Mouse (Mus musculus) liver, adult 10 weeks (tissue): ENCODE results near the gene Pidd1. TPM values are rescaled to one million over a fixed set of nuclear protein-coding genes. Genes with fewer than 3 reads are reported as not detected.

ENCODE experiments used
- polyA plus RNA-seq: library from polyadenylated mRNA; stranded (reverse); fragments of 350-450 nt; fragmentation: Illumina TruSeq; extraction: RNeasy Lipid Tissue Mini Kit (QIAGEN cat#74804); gene quantifications from one replicate; pipeline ENCODE4 v1.2.3, GENCODE M21; 2014; ENCODE audit warnings: low read depth, low replicate concordance

Gene Pidd1
- polyA plus RNA-seq = 0.11 TPM

DNA sequence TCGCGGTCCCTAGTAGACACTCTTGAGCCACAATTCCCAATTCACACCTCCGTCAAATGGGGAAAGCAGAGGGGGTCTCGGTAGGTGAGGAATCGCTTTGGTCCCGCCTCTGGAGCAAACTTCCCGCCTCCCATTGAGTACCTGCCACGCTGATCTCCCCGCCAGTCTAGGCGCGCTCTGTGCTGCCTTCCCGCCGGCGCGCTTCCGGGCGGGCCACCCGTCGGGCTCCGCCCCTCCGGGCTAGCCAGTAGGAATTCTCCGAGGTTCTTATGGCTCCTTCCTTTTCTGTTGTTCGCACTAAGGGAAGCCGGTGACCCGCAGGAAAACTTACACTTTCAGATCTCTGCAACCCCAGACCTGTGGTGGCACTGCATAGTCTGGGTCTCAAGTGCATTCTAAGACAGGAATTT, at the start of gene Pidd1:
TSS of gene Pidd1 (minus strand) at position 198 of the 410 bp plus-strand sequence.

DNA sequence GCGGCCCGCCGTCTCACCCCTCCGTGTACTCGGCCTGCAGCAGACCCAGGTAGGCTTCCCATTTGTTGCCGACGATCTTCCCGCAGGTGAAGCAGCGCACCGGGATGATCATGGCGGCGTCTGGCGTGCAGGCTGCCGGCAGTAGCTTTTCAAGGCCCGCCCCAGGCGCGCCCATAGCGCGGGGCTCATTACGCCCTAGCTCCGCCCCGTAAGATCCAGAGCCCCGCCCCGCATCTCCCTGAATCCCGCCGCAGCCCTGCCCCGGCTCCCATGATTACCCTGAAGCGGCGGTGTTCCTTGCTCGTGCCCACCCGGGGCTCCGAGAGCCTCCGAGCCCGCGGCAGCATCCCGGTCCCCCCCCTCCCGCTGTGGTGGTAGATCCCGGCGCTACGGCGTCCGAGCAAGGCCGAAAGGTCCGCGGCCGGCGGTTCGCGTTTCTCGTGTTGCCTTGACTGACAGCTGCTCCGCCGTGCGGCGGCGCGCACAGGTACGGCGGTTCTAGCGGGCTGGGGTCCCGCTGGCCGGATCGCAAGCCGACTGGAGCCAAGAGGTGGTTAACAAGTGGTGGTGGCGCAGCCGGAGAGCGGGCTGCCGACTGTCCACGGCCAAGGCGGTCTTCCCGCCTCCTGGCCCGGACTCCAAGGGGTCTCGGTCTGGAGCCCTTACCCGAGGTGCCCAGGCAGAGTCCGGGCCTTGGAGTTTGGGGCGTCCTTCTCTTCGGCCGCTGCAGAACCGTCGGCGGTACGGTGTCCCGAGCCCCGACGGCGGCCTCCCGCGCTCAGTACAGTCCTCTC, 31.4 kb upstream of the Pidd1 start, which contains the start of the genes Polr2l and Tspan4:
TSS of gene Polr2l (minus strand) at position 122 of the 794 bp plus-strand sequence.
TSS of gene Tspan4 (plus strand) at position 230 of the 794 bp plus-strand sequence.

DNA sequence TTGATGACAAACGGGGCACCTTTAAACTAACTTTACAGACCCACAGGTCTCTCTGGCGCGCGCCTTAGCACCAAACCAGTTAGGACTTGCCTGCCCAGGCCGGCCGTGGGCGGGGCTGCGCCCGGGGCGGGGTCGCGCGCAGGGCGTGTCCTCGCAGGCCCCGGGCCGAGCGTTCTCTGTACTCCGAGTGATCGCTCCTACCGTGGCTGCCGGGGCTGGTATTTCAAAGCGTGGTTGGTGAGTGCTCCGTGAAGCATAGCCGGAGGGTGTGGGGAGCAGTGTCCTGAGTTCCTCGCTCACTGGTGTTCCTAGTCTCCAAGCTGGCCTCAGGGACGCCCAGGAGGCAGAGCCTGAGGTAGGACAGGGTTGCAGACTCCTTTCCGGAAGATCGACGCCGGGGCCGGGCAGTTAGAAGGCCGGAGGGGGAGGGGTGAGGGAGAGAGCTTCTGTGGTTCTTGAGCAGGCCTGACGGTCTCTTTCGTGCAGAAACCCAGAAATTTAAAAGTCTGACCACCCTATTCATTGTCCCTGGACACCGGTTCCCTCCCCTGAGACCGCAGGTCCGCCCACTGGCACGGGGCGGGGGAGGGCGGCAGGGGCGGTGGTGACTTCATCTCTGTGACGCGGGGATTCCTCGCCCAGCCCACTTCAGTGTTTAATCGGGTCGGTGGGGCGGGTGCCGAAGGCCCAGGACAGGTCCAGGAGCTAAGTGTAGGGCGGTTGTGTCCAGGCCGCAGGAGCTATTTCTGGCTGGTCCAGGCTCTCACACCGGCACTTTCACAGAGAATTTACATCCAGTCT, 23.6 kb upstream of the Pidd1 start, which contains the start of gene Cd151:
TSS of gene Cd151 (plus strand) at position 163 of the 801 bp plus-strand sequence.

DNA sequence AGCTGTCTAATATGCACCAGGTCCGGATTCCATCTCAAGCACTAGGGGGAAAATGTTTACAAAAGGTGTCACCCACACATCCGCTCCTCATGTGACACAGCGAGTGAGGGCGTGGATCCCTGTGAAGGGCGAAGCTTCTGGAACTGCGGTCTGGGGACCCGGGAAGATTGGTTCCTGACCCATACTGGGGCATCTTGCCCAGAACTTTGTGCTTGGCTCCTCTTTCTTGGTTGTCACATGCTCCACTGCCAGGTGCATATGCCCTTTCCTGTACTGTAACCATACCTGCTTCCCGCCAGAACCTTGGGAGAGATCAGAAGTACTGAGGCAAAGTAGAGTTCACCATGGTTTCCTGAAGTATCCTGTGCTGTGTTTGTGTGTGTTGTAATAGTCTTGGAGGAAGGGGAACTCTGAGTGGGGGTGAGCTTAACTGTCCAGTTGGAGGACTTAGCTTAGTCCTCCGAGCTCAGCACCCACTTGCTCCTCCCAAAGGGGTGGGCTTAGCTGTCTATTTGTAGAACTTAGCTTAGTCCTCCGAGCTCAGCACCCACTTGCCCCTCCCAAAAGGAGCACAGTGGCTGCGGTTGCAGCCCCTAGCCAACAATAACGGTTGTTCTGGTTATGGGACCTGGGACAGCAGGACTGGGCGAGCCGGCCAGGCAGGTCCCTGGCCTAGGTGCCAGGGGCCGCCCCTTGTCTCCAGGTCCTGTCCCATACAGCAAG, 16.7 kb upstream of the Pidd1 start, which contains the start of gene Cracr2b:
TSS of gene Cracr2b (plus strand) at position 704 of the 723 bp plus-strand sequence.

DNA sequence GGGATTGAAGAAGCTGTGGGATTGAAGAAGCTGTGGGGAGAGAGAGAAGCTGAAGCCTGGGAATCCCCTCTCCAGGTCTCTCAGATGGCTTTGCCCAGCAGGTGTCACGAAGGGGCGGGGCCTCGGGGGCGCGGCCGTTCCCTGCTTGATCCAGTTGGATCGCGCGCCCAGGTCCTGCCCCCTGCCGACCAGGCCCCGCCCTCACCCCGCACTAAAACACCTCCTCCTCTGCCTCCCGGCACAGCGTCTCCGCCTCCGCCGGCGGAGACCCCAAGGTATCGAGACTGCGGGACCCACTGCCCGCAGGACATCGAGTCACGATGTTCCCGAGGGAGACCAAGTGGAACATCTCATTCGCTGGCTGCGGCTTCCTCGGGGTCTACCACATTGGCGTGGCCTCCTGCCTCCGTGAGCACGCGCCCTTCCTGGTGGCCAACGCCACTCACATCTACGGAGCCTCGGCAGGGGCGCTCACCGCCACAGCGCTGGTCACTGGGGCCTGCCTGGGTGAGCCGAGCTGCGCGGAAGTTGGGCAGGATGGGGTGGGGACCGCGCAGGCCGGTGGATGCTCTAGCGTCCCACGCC, 11.2 kb upstream of the Pidd1 start, which contains the start of gene Pnpla2:
TSS of gene Pnpla2 (plus strand) at position 232 of the 585 bp plus-strand sequence.

DNA sequence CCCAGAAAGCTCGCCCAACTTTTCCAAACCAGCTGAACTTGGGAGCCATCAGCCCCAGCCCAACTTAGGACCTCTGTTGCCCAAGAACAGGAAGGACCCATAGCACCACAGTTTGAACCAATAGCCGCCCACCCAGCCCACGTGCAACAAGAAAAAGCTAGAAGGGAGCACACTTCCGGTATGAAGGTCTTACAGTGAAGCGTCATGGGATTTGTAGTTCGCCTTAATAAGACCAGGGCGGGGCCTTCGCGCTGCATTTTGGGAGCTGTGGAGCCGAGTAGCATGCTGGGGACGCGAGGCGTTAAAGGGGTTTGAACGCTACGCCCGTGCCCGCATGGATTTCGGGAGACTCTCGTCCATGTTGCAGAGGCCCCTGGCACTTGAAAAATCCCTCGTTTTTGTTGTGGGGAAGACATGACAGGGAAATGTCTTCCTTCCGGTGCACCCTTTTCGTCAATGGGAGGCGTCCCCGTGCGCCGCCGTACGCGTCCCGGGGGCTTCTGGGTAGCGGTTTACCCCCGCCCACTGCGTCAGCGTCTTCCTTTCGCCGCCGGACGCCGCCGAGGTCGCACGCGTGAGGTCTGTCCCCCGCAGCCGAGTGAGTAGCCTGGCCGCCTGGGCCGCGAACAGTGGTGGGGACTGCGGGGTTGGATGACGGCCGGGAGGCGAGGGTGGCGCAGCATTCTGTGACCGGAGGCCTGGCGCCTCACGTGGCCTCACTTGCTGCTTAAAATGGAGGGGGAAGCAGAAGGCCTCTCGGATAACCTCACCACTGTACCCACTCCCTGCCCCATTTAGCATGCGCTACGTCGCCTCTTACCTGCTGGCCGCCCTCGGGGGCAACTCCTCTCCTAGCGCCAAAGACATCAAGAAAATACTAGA, 3.5 kb upstream of the Pidd1 start, which contains the start of gene Rplp2:
TSS of gene Rplp2 (plus strand) at position 261 of the 882 bp plus-strand sequence.

DNA sequence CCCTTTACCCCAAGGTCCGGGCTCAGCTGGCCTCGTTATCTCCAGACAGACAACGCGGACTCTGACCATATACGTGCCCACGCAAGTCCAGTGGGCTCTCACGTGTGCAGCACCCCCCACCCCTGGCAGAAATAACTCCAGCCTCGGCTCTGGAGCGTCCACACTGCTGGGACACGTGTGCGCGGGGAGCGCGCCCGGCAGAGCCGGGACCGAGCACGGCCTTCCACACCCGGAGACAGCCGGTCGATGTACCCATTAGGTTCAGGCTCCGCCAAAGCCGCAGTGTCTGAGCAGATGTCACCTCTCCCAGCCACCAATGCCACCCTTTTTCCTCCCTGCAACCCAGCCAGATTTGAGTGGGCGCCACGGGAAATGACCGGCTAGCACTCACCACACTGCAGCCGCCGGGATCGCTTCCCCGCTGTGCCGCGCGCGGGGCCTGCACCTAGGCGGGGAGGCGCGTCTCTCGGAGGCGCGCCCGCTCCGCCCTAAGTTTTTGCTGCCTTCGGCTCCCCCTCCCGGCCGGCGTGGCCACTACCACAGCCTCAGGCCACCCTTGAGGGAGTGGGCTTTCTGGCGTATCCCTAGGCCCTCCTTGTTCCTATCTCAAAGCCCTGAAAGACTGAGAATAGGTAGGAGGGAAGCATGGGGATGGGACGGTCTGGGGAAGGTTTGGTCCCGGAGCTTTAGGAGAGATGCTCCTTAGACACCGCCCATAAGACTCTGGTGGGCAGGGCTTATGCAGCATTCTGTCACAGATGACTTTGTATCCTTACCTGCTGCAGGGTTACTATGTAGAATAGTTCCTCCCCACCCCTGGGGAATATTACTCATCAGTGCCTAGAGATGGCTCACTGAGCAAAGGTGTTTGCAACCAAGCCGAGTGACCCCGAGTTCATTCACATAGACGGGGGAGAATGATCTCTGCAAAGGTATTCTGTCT, 6.4 kb downstream of the Pidd1 start, which contains the start of gene Slc25a22:
TSS of gene Slc25a22 (minus strand) at position 715 of the 943 bp plus-strand sequence.

DNA sequence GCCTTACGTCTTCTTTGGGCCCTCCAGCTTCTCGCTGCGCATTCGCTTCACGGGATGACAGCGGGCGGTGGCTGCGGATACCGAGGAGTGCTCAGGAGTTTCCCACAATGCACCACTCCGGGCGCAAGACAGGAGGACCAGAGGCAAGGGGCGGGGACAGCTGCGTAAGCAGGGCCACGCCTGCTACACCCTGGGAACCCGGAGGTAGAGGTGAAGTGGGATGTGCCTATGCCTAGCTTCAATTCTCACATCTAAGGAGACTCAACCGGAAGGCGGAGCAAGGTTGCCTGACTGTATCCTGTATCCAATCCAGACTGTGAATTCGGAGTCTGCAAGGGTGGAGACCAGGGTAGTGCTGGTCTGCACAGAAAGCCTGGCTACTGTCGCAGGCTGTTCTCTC, 14.5 kb downstream of the Pidd1 start, which contains the start of gene Cend1:
TSS of gene Cend1 (minus strand) at position 182 of the 400 bp plus-strand sequence.

DNA sequence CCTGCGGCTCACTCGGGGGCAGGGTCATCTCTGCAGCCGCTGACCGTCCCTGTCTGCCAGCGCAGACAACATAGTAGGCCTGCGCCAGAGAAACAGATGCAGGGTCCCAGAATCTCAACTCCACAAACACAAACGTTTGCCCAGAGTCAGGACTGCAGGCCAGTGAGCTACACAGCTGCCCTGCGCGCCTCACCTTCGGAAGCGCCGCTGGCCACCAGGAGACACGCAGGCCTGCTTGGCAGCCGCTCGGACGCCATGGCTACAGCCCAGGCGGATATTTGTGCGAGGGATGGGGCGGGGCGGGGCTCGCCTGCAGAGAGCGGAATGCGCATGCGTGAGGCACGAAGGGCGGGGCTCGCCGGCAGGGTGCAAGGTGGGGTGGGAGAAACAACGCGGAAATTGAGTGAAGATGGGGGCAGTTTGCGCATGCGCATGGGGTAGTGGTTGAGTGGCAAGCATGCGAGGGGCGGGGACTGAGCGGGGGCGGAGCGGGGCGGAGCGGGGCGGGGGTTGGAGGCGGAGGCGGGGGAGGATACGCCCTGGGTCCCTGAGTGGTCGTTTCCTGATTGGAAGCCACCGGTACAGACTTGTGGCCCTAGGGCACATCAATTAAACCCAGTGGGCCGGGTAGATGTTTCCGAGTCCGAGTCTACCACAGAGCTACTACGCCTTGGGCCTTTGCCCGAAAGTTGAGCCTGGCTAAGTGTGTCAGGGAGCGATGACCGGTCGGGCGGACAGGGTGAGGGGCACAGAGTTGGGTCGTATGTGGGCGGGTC, 29.8 kb downstream of the Pidd1 start, which contains the start of gene Gatd1:
TSS of gene Gatd1 (minus strand) at position 328 of the 776 bp plus-strand sequence.

DNA sequence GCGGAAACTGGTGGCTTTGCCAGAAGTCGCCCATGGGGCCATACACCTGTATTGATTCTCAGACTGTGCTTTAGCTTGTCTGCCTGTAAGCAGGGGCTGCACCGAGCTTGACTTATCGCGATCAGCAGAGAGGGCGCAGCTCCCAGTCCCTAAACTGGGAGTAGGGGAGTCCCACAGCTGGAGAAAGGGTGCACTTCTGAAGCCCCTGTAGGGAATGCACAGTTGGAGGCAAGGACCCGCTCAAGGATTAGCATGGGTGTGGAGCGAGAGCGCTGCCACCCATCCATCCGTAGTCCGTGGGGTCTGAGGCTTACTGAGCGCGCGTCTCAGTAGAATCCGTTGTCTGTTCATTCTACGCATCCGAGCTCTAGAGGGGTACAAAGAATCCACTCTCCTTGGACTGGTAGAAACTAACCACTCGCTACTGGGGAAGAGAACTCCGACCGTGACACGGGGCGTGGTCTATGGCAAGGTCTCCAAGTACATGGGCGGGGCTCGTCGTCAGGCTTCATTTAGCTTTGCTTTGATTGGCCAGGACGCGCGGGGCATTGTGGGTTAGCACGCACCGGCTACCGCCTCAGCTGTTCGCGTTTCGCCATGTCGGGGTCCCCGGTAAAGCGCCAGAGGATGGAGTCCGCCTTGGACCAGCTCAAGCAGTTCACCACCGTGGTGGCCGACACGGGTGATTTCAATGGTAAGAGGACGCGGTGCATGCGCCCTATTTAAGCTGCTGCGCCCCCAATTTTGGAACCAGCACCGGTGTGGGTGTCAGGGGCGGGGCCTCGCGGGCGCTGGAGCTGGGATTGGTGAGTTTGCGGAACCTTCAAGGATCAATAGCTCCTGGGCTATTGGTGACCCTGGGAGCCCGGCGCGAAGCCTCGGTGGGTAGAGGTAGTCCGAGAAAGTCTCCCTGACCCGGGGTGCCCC, 51.9 kb downstream of the Pidd1 start, which contains the start of gene Taldo1:
TSS of gene Taldo1 (plus strand) at position 575 of the 927 bp plus-strand sequence.

Other genes starting within 250 kb of the Pidd1 start
- gene Lrrc56, start 249.9 kb downstream of the Pidd1 start, polyA plus RNA-seq = 0.37 TPM
- 0.37 TPM for gene Lmntd2, start 229.9 kb downstream of the Pidd1 start, polyA plus RNA-seq
- gene Rassf7, start 228.2 kb downstream of the Pidd1 start, polyA plus RNA-seq = 3.6 TPM
- 6.0 TPM for gene Phrf1, start 215.2 kb downstream of the Pidd1 start, polyA plus RNA-seq
- gene Irf7, start 177.5 kb downstream of the Pidd1 start, polyA plus RNA-seq = 32.2 TPM
- 14.3 TPM for gene Cdhr5, start 167.2 kb downstream of the Pidd1 start, polyA plus RNA-seq
- not detected for gene Sct, start 164.9 kb downstream of the Pidd1 start, polyA plus RNA-seq
- gene Drd4, start 152.0 kb downstream of the Pidd1 start, polyA plus RNA-seq = not detected
- 1.4 TPM for gene Deaf1, start 116.3 kb downstream of the Pidd1 start, polyA plus RNA-seq
- 10.1 TPM for gene Tmem80, start 116.3 kb downstream of the Pidd1 start, polyA plus RNA-seq
- 9.6 TPM for gene Eps8l2, start 105.1 kb downstream of the Pidd1 start, polyA plus RNA-seq
- 13.5 TPM for gene Taldo1, start 51.8 kb downstream of the Pidd1 start, polyA plus RNA-seq
- gene Gatd1, start 29.9 kb downstream of the Pidd1 start, polyA plus RNA-seq = 6.2 TPM
- gene Cend1, start 14.5 kb downstream of the Pidd1 start, polyA plus RNA-seq = not detected
- 9.5 TPM for gene Slc25a22, start 6.1 kb downstream of the Pidd1 start, polyA plus RNA-seq
- gene Rplp2, start 3.3 kb upstream of the Pidd1 start, polyA plus RNA-seq = 11.4 TPM
- 6.6 TPM for gene Pnpla2, start 11.2 kb upstream of the Pidd1 start, polyA plus RNA-seq
- not detected for gene Cracr2b, start 17.1 kb upstream of the Pidd1 start, polyA plus RNA-seq
- 10.0 TPM for gene Cd151, start 23.4 kb upstream of the Pidd1 start, polyA plus RNA-seq
- 2.3 TPM for gene Polr2l, start 31.1 kb upstream of the Pidd1 start, polyA plus RNA-seq
- 5.4 TPM for gene Tspan4, start 31.2 kb upstream of the Pidd1 start, polyA plus RNA-seq
- gene Chid1, start 95.8 kb upstream of the Pidd1 start, polyA plus RNA-seq = 8.9 TPM
- 40.8 TPM for gene Ap2a2, start 118.1 kb upstream of the Pidd1 start, polyA plus RNA-seq
- gene Muc6, start 211.3 kb upstream of the Pidd1 start, polyA plus RNA-seq = not detected
- gene Muc2, start 246.3 kb upstream of the Pidd1 start, polyA plus RNA-seq = not detected